Mouse (Mus musculus): ENCODE results near the gene Jarid2.

The Jarid2 gene

GRCm38 (mm10) chr13:44837445-44837844 is 108.2 kb downstream of the Jarid2 start:
- DNase-seq (ENCODE audit: low read depth, low spot score), result no peak

GRCm38 (mm10) chr13:44839866-44840835 is 110.9 kb downstream of the Jarid2 start:
- peak; percentile 38 for DNase-seq (ENCODE audit: low read depth, low spot score)

GRCm38 (mm10) chr13:44851426-44851825 is 122.2 kb downstream of the Jarid2 start:
- no peak for DNase-seq (ENCODE audit: low read depth, low spot score)

GRCm38 (mm10) chr13:44852024-44852423 is 122.8 kb downstream of the Jarid2 start:
- no peak for DNase-seq (ENCODE audit: low read depth, low spot score)

- DNase-seq (ENCODE audit: low read depth, low spot score), result no peak
Observed at GRCm38 (mm10) chr13:44865566-44865965, 136.3 kb downstream of the Jarid2 start.

GRCm38 (mm10) chr13:44868037-44868650 is 138.9 kb downstream of the Jarid2 start:
- DNase-seq (ENCODE audit: low read depth, low spot score), result no peak

GRCm38 (mm10) chr13:44869418-44870119 is 140.3 kb downstream of the Jarid2 start:
- DNase-seq (ENCODE audit: low read depth, low spot score), result peak; percentile 74

GRCm38 (mm10) chr13:44876799-44877198 is 147.5 kb downstream of the Jarid2 start:
- DNase-seq (ENCODE audit: low read depth, low spot score), result no peak

GRCm38 (mm10) chr13:44881001-44881400 is 151.7 kb downstream of the Jarid2 start:
- no peak for DNase-seq (ENCODE audit: low read depth, low spot score)

- DNase-seq (ENCODE audit: low read depth, low spot score), result no peak
Observed at GRCm38 (mm10) chr13:44886221-44886620, 156.9 kb downstream of the Jarid2 start.

GRCm38 (mm10) chr13:44890612-44891011 is 161.3 kb downstream of the Jarid2 start:
- no peak for DNase-seq (ENCODE audit: low read depth, low spot score)

GRCm38 (mm10) chr13:44891813-44892730 is 162.8 kb downstream of the Jarid2 start:
- DNase-seq (ENCODE audit: low read depth, low spot score), result peak; percentile 67

- no peak for DNase-seq (ENCODE audit: low read depth, low spot score)
Observed at GRCm38 (mm10) chr13:44896211-44896610, 166.9 kb downstream of the Jarid2 start.

- no peak for DNase-seq (ENCODE audit: low read depth, low spot score)
Observed at GRCm38 (mm10) chr13:44902299-44902698, 173.0 kb downstream of the Jarid2 start.

- DNase-seq (ENCODE audit: low read depth, low spot score), result no peak
Observed at GRCm38 (mm10) chr13:44903416-44903815, 174.1 kb downstream of the Jarid2 start.

- no peak for DNase-seq (ENCODE audit: low read depth, low spot score)
Observed at GRCm38 (mm10) chr13:44904271-44904670, 175.0 kb downstream of the Jarid2 start.

GRCm38 (mm10) chr13:44906141-44906540 is 176.9 kb downstream of the Jarid2 start:
- no peak for DNase-seq (ENCODE audit: low read depth, low spot score)

GRCm38 (mm10) chr13:44907702-44908101 is 178.4 kb downstream of the Jarid2 start:
- DNase-seq (ENCODE audit: low read depth, low spot score), result no peak

- no peak for DNase-seq (ENCODE audit: low read depth, low spot score)
Observed at GRCm38 (mm10) chr13:44908790-44909189, 179.5 kb downstream of the Jarid2 start.

GRCm38 (mm10) chr13:44912851-44913250 is 183.6 kb downstream of the Jarid2 start:
- no peak for DNase-seq (ENCODE audit: low read depth, low spot score)

- DNase-seq (ENCODE audit: low read depth, low spot score), result peak; percentile 20
Observed at GRCm38 (mm10) chr13:44913560-44913959, 184.3 kb downstream of the Jarid2 start.

Measured in retina, adult 2 months (tissue).